Mouse (Mus musculus): ENCODE measurements around the gene Arrdc5.

DNA sequence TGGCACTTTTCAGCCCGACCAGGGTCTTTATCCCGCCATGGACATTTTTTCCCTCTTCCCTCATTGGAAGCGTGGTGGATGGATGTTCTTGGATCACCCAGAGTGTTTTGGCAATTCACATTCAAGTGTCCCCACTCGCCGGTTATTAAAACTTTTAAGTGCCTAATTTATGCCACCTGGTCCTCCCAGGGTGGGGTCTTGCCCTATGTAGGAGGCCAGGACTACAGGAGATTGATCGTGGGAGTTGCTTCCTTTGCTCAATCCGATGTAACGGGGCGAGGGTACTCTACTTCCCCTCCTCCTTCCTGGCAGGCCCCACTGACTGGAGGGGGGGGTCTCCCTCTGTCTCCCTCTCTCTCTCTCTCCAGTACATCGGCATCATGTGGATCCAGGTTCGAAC lies 4.6 kb upstream of the Arrdc5 start:
- TF ChIP-seq FLI1 (IDR thresholded peaks at IDR 0.05; ENCODE audit: low read length) (no peak), GATA1 (IDR thresholded peaks at IDR 0.05; ENCODE audit: borderline replicate concordance, low read length) (no peak)

Measured in megakaryocyte, embryonic 14.5 days (primary cell).